28 mouse cellular contexts compared by ENCODE assay signal in genomic region chr2:64452690-64453089, GRCm38 (mm10).
A peak's percentile ranks its signal among the peaks of the same experiment; 100 is the strongest.
DNase-seq lines count a peak whose midpoint lies in the region; ATAC-seq and TF ChIP-seq lines count a peak whose summit lies in the region.
"Had no signal": no experiment of that assay in that cellular context is flagged by ENCODE, and none has a peak within 500 bp of the region (broad histone marks: within the 10 kb centered on the region; RNA-seq: fewer than 3 reads in every experiment).

No protein-coding gene starts in this region.

- no peaks in the 10 kb centered on the region for H3K9me3 ChIP-seq in forebrain, embryonic 12.5 days
- H3K9me3 ChIP-seq in forebrain, postnatal 0 days (ENCODE audit: low read length), result no peaks in the 10 kb centered on the region
- H3K9me3 ChIP-seq in forebrain, embryonic 16.5 days (ENCODE audit: control insufficient read depth, low read length), result no peaks in the 10 kb centered on the region
- H3K9me3 ChIP-seq in forebrain, embryonic 11.5 days (ENCODE audit: control insufficient read depth, low read length), result no peaks in the 10 kb centered on the region
- H3K9me3 ChIP-seq in hindbrain, embryonic 12.5 days (replicated peaks), result no peaks in the 10 kb centered on the region
- H3K9me3 ChIP-seq in hindbrain, embryonic 14.5 days (ENCODE audit: control insufficient read depth, low read length), result no peaks in the 10 kb centered on the region
- no peaks in the 10 kb centered on the region for H3K9me3 ChIP-seq in neural tube, embryonic 13.5 days
- H3K9me3 ChIP-seq: embryonic facial prominence, embryonic 13.5 days; embryonic facial prominence, embryonic 15.5 days; forebrain, embryonic 13.5 days had no signal

- no peaks in the 10 kb centered on the region for H3K36me3 ChIP-seq in forebrain, embryonic 12.5 days (replicated peaks)
- no peaks in the 10 kb centered on the region for H3K36me3 ChIP-seq in forebrain, postnatal 0 days (ENCODE audit: insufficient read depth)
- no peaks in the 10 kb centered on the region for H3K36me3 ChIP-seq in forebrain, embryonic 16.5 days (ENCODE audit: control insufficient read depth, insufficient read depth)
- no peaks in the 10 kb centered on the region for H3K36me3 ChIP-seq in forebrain, embryonic 11.5 days (ENCODE audit: control insufficient read depth, insufficient read depth, low read length)
- no peaks in the 10 kb centered on the region for H3K36me3 ChIP-seq in hindbrain, embryonic 12.5 days
- no peaks in the 10 kb centered on the region for H3K36me3 ChIP-seq in hindbrain, embryonic 14.5 days (replicated peaks; ENCODE audit: control insufficient read depth, insufficient read depth)
- H3K36me3 ChIP-seq in neural tube, embryonic 13.5 days, result no peaks in the 10 kb centered on the region
- H3K36me3 ChIP-seq: embryonic facial prominence, embryonic 13.5 days; embryonic facial prominence, embryonic 15.5 days; G1E had no signal

- H3K4me3 ChIP-seq in forebrain, embryonic 12.5 days (replicated peaks), result no peak overlapping the region
- no peak overlapping the region for H3K4me3 ChIP-seq in forebrain, postnatal 0 days (ENCODE audit: low read depth, low read length)
- no peak overlapping the region for H3K4me3 ChIP-seq in forebrain, embryonic 16.5 days (replicated peaks; ENCODE audit: low read length)
- H3K4me3 ChIP-seq in forebrain, embryonic 11.5 days (ENCODE audit: low read depth, low read length), result no peak overlapping the region
- no peak overlapping the region for H3K4me3 ChIP-seq in hindbrain, embryonic 12.5 days
- no peak overlapping the region for H3K4me3 ChIP-seq in hindbrain, embryonic 14.5 days (replicated peaks; ENCODE audit: low read length)
- H3K4me3 ChIP-seq in neural tube, embryonic 13.5 days, result no peak overlapping the region
- H3K4me3 ChIP-seq: embryonic facial prominence, embryonic 13.5 days; embryonic facial prominence, embryonic 15.5 days; erythroblast, embryonic 14.5 days; forebrain, embryonic 13.5 days had no signal

- H3K27ac ChIP-seq in forebrain, embryonic 12.5 days, result no peak overlapping the region
- no peak overlapping the region for H3K27ac ChIP-seq in forebrain, postnatal 0 days (ENCODE audit: low read depth, low read length)
- no peak overlapping the region for H3K27ac ChIP-seq in forebrain, embryonic 16.5 days (ENCODE audit: low read length)
- no peak overlapping the region for H3K27ac ChIP-seq in forebrain, embryonic 11.5 days (ENCODE audit: low read depth, low read length)
- peak overlapping the region; percentile 23; the same call in 1 of the 2 replicates for H3K27ac ChIP-seq in hindbrain, embryonic 12.5 days
- no peak overlapping the region for H3K27ac ChIP-seq in hindbrain, embryonic 14.5 days
- H3K27ac ChIP-seq in neural tube, embryonic 13.5 days (replicated peaks), result no peak overlapping the region
- H3K27ac ChIP-seq: embryonic facial prominence, embryonic 13.5 days; embryonic facial prominence, embryonic 15.5 days; forebrain, embryonic 13.5 days had no signal

- peak; percentile 56; the same call in 1 of the 2 replicates for ATAC-seq in forebrain, embryonic 12.5 days (ENCODE audit: low FRiP score)
- ATAC-seq in forebrain, postnatal 0 days, result no peak
- 0 out of 2 replicates have a peak, but pooled peaks have one; percentile 20 for ATAC-seq in forebrain, embryonic 16.5 days
- no peak for ATAC-seq in forebrain, embryonic 11.5 days (replicated peaks; ENCODE audit: low FRiP score)
- no peak for ATAC-seq in hindbrain, embryonic 12.5 days (ENCODE audit: low FRiP score)
- no peak for ATAC-seq in hindbrain, embryonic 14.5 days (ENCODE audit: low FRiP score)
- 0 out of 2 replicates have a peak, but pooled peaks have one; percentile 51 for ATAC-seq in neural tube, embryonic 13.5 days (ENCODE audit: low read depth)
- ATAC-seq: activated CD4-positive, CD25-positive, alpha-beta regulatory T cell, adult 4 months; CD4-positive, CD25-positive, alpha-beta regulatory T cell, adult 4 months; forebrain, embryonic 13.5 days; Patski had no signal

- H3K4me1 ChIP-seq in forebrain, embryonic 12.5 days, result peaks cover 10% of the 10 kb centered on the region
- no peaks in the 10 kb centered on the region for H3K4me1 ChIP-seq in forebrain, postnatal 0 days (ENCODE audit: insufficient read depth)
- peaks cover 2% of the 10 kb centered on the region; the same call in 1 of the 2 replicates for H3K4me1 ChIP-seq in forebrain, embryonic 16.5 days (replicated peaks; ENCODE audit: control insufficient read depth, insufficient read depth, low read length)
- no peaks in the 10 kb centered on the region for H3K4me1 ChIP-seq in forebrain, embryonic 11.5 days (replicated peaks; ENCODE audit: control insufficient read depth, insufficient read depth, low read length)
- peaks cover 9% of the 10 kb centered on the region for H3K4me1 ChIP-seq in hindbrain, embryonic 12.5 days
- H3K4me1 ChIP-seq in hindbrain, embryonic 14.5 days (replicated peaks; ENCODE audit: control insufficient read depth, insufficient read depth, low read length), result peaks cover 15% of the 10 kb centered on the region
- peaks cover 10% of the 10 kb centered on the region for H3K4me1 ChIP-seq in neural tube, embryonic 13.5 days (replicated peaks)
- H3K4me1 ChIP-seq: embryonic facial prominence, embryonic 13.5 days; embryonic facial prominence, embryonic 15.5 days had no signal

- H3K27me3 ChIP-seq in forebrain, embryonic 12.5 days, result no peaks in the 10 kb centered on the region
- H3K27me3 ChIP-seq in forebrain, postnatal 0 days (ENCODE audit: insufficient read depth, low read length), result no peaks in the 10 kb centered on the region
- H3K27me3 ChIP-seq in forebrain, embryonic 16.5 days (replicated peaks; ENCODE audit: control insufficient read depth, insufficient read depth, low read length), result peaks cover 4% of the 10 kb centered on the region; the same call in 1 of the 2 replicates
- H3K27me3 ChIP-seq in forebrain, embryonic 11.5 days (ENCODE audit: control insufficient read depth, insufficient read depth, low read length), result no peaks in the 10 kb centered on the region
- H3K27me3 ChIP-seq in hindbrain, embryonic 12.5 days, result no peaks in the 10 kb centered on the region
- H3K27me3 ChIP-seq in hindbrain, embryonic 14.5 days (ENCODE audit: control insufficient read depth, insufficient read depth, low read length), result no peaks in the 10 kb centered on the region
- no peaks in the 10 kb centered on the region for H3K27me3 ChIP-seq in neural tube, embryonic 13.5 days
- H3K27me3 ChIP-seq: CH12.LX; embryonic facial prominence, embryonic 15.5 days; Patski had no signal

- no peak for TF ChIP-seq CTCF in forebrain, postnatal 0 days (IDR thresholded peaks at IDR 0.05; ENCODE audit: low read depth)

- DNase-seq in forebrain, postnatal 0 days, result no peak
- no peak for DNase-seq in forebrain, embryonic 11.5 days (ENCODE audit: low spot score)
- no peak for DNase-seq in hindbrain, embryonic 14.5 days (ENCODE audit: low spot score)
- no peak for DNase-seq in neural tube, embryonic 10.5 days (ENCODE audit: extremely low spot score, low spot score)
- DNase-seq: adrenal gland, adult 8-10 months; adrenal gland, postnatal 14 days; adrenal gland, postnatal 36 days; B cell, adult 2 months; cerebellum, adult 11 months; cerebellum, adult 18-20 months; cerebellum, adult 8-10 months; cerebellum, adult 9-11 months; cerebellum, postnatal 14 days; cerebellum, postnatal 36 days; embryo, embryonic 11 days had no signal

- no peak overlapping the region for H3K9ac ChIP-seq in forebrain, embryonic 12.5 days
- H3K9ac ChIP-seq in forebrain, postnatal 0 days, result no peak overlapping the region
- H3K9ac ChIP-seq in forebrain, embryonic 16.5 days (replicated peaks; ENCODE audit: low read depth, low read length), result no peak overlapping the region
- no peak overlapping the region for H3K9ac ChIP-seq in forebrain, embryonic 11.5 days (ENCODE audit: low read length)
- H3K9ac ChIP-seq in hindbrain, embryonic 12.5 days, result no peak overlapping the region
- H3K9ac ChIP-seq in hindbrain, embryonic 14.5 days, result no peak overlapping the region
- H3K9ac ChIP-seq in neural tube, embryonic 13.5 days, result no peak overlapping the region
- H3K9ac ChIP-seq: embryonic facial prominence, embryonic 13.5 days; embryonic facial prominence, embryonic 15.5 days; forebrain, embryonic 13.5 days had no signal

- no peak overlapping the region for H3K4me2 ChIP-seq in forebrain, embryonic 12.5 days
- no peak overlapping the region for H3K4me2 ChIP-seq in forebrain, postnatal 0 days (ENCODE audit: low read depth)
- no peak overlapping the region for H3K4me2 ChIP-seq in forebrain, embryonic 16.5 days (ENCODE audit: low read length)
- H3K4me2 ChIP-seq in forebrain, embryonic 11.5 days (ENCODE audit: low read depth, low read length, severe bottlenecking), result no peak overlapping the region
- no peak overlapping the region for H3K4me2 ChIP-seq in hindbrain, embryonic 12.5 days (replicated peaks)
- H3K4me2 ChIP-seq in hindbrain, embryonic 14.5 days (replicated peaks), result no peak overlapping the region
- no peak overlapping the region for H3K4me2 ChIP-seq in neural tube, embryonic 13.5 days
- H3K4me2 ChIP-seq: embryonic facial prominence, embryonic 13.5 days; embryonic facial prominence, embryonic 15.5 days; forebrain, embryonic 13.5 days had no signal

- 50% methylated on average over 6 of the region's 6 CpGs for WGBS in forebrain, embryonic 12.5 days
- 46% methylated on average over 6 of the region's 6 CpGs for WGBS in forebrain, postnatal 0 days
- WGBS in forebrain, embryonic 16.5 days, result 45% methylated on average over 6 of the region's 6 CpGs
- 75% methylated on average over 6 of the region's 6 CpGs for WGBS in forebrain, embryonic 11.5 days
- 60% methylated on average over 6 of the region's 6 CpGs for WGBS in hindbrain, embryonic 12.5 days
- WGBS in hindbrain, embryonic 14.5 days, result 38% methylated on average over 6 of the region's 6 CpGs
- 47% methylated on average over 6 of the region's 6 CpGs for WGBS in neural tube, embryonic 13.5 days

Comparison
In these comparisons a context has a peak if more than half of its experiments do, and no peak if none do; other contexts are left out.
1. ATAC-seq: peak in forebrain, embryonic 12.5 days (single experiment), forebrain, embryonic 16.5 days (single experiment) and neural tube, embryonic 13.5 days (single experiment); none in forebrain, postnatal 0 days (single experiment), forebrain, embryonic 11.5 days (single experiment), hindbrain, embryonic 12.5 days (single experiment) and hindbrain, embryonic 14.5 days (single experiment).